In the genomic region with DNA sequence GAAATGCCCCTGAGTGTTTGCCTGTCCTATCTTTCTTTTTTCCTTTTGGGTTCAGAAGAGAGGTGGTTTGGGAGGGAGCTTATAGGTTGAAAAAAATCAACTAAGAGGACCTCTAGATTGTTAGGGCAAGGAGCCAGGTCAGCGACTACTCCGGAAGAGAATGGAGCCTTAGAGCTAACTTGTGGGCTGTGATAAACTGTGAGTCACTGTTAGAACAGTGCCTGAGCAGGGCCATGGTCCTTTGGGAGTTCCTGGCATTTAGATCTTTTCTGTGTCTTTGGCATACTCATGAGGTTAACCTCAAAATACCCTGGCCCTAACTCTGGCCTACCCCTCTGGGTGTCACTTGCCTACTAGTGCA, we compare ENCODE assay signal across 9 mouse cellular contexts. TPM values are rescaled to one million over a fixed set of nuclear protein-coding genes. Genes with fewer than 3 reads are reported as not detected.
DNase-seq lines count a peak whose midpoint lies in the region; ATAC-seq lines count a peak whose summit lies in the region.
"Had no signal": no experiment of that assay in that cellular context is flagged by ENCODE, and none has a peak within 500 bp of the region (broad histone marks: within the 10 kb centered on the region; RNA-seq: fewer than 3 reads in every experiment).

No protein-coding gene starts in this region.

- H3K4me3 ChIP-seq in hindbrain, embryonic 13.5 days = no peak overlapping the region
- no peak overlapping the region for H3K4me3 ChIP-seq in hindbrain, embryonic 14.5 days (replicated peaks; ENCODE audit: low read length)

- no peak for DNase-seq in hindbrain, embryonic 14.5 days (ENCODE audit: low spot score)
- peak; percentile 51 for DNase-seq in adrenal gland, adult 8-10 months
- peak; percentile 65 to 66 for DNase-seq in heart, postnatal 10 days
- peak; percentile 77 for DNase-seq in lung, postnatal 14 days
- no peak for DNase-seq in spleen, postnatal 4 days (ENCODE audit: low spot score in 2 of 2)
- no peak for DNase-seq in cerebellum, postnatal 36 days
- no peak for DNase-seq in left cerebral cortex, adult 9 months (ENCODE audit: low spot score in 2 of 2)
- DNase-seq: cerebellum, adult 8-10 months had no signal

- peaks cover 13% of the 10 kb centered on the region for H3K36me3 ChIP-seq in hindbrain, embryonic 13.5 days
- H3K36me3 ChIP-seq in hindbrain, embryonic 14.5 days (replicated peaks; ENCODE audit: control insufficient read depth, insufficient read depth) = peaks cover 17% of the 10 kb centered on the region; the same call in 1 of the 2 replicates

- WGBS in hindbrain, embryonic 13.5 days = 82% methylated on average over 2 of the region's 2 CpGs
- 86% methylated on average over 2 of the region's 2 CpGs for WGBS in hindbrain, embryonic 14.5 days

- peaks cover 27% of the 10 kb centered on the region for H3K4me1 ChIP-seq in hindbrain, embryonic 13.5 days (replicated peaks)
- H3K4me1 ChIP-seq in hindbrain, embryonic 14.5 days (replicated peaks; ENCODE audit: control insufficient read depth, insufficient read depth, low read length) = no peaks in the 10 kb centered on the region; the same call in 1 of the 2 replicates

- intact Hi-C loops in heart, postnatal 10 days (cut with DNase I) = no loop called here

- no peak overlapping the region for H3K9ac ChIP-seq in hindbrain, embryonic 13.5 days
- H3K9ac ChIP-seq in hindbrain, embryonic 14.5 days = no peak overlapping the region

- H3K27ac ChIP-seq in hindbrain, embryonic 13.5 days = peak overlapping the region; percentile 1; the same call in 1 of the 2 replicates
- no peak overlapping the region for H3K27ac ChIP-seq in hindbrain, embryonic 14.5 days

- no peaks in the 10 kb centered on the region for H3K9me3 ChIP-seq in hindbrain, embryonic 13.5 days
- no peaks in the 10 kb centered on the region for H3K9me3 ChIP-seq in hindbrain, embryonic 14.5 days (ENCODE audit: control insufficient read depth, low read length)

- H3K27me3 ChIP-seq in hindbrain, embryonic 13.5 days = no peaks in the 10 kb centered on the region
- no peaks in the 10 kb centered on the region for H3K27me3 ChIP-seq in hindbrain, embryonic 14.5 days (ENCODE audit: control insufficient read depth, insufficient read depth, low read length)

- ATAC-seq in hindbrain, embryonic 13.5 days (ENCODE audit: low FRiP score) = no peak
- ATAC-seq in hindbrain, embryonic 14.5 days (ENCODE audit: low FRiP score) = no peak

- H3K4me2 ChIP-seq in hindbrain, embryonic 13.5 days = no peak overlapping the region
- H3K4me2 ChIP-seq in hindbrain, embryonic 14.5 days (replicated peaks) = no peak overlapping the region

RNA-seq across cellular contexts. Expression of a gene that starts 45.5 kb away (rescaled TPM):
- 13.4 and 14.1 TPM in 2 replicates for polyA plus RNA-seq in hindbrain, embryonic 13.5 days (2015; fragmentation: Nextera tagmentation; extraction: Ambion mirVana)
- polyA plus RNA-seq in hindbrain, embryonic 14.5 days (2014; fragmentation: Nextera tagmentation; extraction: Ambion mirVana) = 8.7 and 9.8 TPM in 2 replicates
- 10 to 100 TPM; 37.3 to 73.1 (median 61.3) TPM for total RNA-seq in adrenal gland, adult 8-10 months (2022)
- total RNA-seq in heart, postnatal 10 days (2021) = 100 to 1,000 TPM; 106 to 113 TPM

Comparison
In these comparisons a context has a peak if more than half of its experiments do, and no peak if none do; other contexts are left out.
1. DNase-seq: peak in adrenal gland, adult 8-10 months (single experiment), heart, postnatal 10 days (2 of 2) and lung, postnatal 14 days (single experiment); none in hindbrain, embryonic 14.5 days (single experiment), spleen, postnatal 4 days (0 of 2), cerebellum, postnatal 36 days (0 of 2) and left cerebral cortex, adult 9 months (0 of 2).